Mouse (Mus musculus): ENCODE measurements around the gene Slc43a2.

Slc43a2 gene

GRCm38 (mm10) chr11:75605318-75605717, 73.8 kb downstream of the Slc43a2 start:
- DNase-seq (ENCODE audit: low spot score in 2 of 2) = no peak

- DNase-seq (ENCODE audit: low spot score in 2 of 2) = no peak
These were observed 77.3 kb downstream of the Slc43a2 start for GRCm38 (mm10) chr11:75608776-75609175.

DNA sequence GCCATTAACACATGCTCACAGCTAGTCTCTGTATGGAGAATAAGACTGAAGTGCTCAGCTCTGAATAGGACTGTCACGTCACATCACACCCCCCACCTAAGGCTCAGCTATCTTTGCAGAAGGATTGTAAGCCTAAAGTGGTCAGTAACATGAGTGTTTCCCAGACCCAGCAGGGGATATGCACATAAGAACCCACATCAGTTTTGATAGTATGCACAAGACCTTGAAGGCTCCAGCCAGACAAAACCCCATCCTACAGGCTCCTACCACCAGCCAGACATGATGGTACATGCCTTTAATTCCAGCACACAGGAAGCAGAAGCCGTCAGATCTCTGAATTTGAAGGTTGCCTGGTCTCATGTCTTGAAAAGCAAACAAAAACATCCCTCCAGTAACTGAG, 78.5 kb downstream of the Slc43a2 start:
- no peak for DNase-seq (ENCODE audit: low spot score in 2 of 2)

DNA sequence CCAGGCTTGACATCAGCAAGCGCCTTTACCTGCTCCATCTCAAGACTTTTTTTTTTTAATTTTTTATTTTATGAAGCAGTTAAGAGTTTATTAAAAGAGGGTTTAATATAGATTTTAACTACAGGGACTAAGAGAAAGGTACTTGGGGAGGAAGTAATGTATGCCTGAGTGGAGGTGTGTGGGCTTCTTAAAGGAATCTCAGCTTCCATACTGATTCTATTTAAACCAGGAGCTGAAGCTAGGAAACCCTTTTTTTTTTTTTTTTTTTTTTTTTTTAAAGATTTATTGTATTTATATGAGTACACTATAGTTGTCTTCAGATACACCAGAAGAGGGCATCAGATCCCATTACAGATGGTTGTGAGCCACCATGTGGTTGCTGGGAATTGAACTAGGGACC, 83.3 kb downstream of the Slc43a2 start:
- DNase-seq (ENCODE audit: low spot score in 2 of 2) = no peak

GRCm38 (mm10) chr11:75615556-75615955, 84.1 kb downstream of the Slc43a2 start:
- DNase-seq (ENCODE audit: low spot score in 2 of 2) = no peak

DNA sequence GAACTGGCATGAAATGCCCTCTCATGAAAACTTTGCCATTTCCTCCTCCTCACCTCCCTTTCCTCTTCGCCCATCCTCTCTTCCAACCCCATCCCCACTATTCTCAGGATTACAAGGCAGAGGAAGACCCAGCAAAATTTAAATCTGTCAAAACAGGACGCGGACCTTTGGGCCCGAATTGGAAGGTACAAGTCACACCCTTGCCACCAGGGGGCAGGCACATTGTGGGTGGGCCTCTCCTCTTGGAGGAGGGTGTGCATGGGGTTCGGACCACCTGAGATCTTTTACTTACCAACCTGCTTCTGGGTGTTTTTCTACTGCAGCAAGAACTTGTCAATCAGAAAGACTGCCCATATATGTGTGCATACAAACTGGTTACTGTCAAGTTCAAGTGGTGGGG, 87.6 kb downstream of the Slc43a2 start:
- DNase-seq (ENCODE audit: low spot score in 2 of 2) = no peak

DNA sequence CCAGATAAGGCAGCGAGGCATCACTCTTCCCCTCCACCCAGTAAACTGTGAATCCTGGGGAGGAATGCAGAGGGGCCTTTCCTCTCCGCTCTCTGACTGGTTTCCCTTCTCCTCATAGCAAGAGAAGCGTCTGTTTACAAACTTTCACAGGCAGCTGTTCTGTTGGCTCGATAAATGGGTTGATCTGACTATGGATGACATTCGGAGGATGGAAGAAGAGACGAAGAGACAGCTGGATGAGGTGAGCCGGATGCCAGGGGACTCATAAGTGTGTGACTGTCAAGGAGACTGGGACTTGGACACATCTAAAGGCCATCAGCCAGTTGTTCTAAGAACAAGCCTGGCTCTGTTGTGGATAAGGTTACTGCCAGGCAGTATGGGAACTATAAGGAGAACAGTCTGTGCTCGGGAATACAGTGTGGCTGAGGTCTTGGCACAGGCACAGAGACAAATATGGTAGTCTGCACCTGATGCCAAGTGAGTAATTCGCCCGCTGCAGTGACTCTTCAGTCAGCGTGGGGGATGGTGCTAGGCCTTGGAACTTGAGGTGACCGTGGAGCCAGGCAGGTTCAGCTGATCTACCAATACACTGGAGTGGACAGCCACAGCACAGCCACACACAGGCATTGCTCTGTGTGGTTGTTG, 88.8 kb downstream of the Slc43a2 start:
- no peak for DNase-seq (ENCODE audit: low spot score in 2 of 2)

DNA sequence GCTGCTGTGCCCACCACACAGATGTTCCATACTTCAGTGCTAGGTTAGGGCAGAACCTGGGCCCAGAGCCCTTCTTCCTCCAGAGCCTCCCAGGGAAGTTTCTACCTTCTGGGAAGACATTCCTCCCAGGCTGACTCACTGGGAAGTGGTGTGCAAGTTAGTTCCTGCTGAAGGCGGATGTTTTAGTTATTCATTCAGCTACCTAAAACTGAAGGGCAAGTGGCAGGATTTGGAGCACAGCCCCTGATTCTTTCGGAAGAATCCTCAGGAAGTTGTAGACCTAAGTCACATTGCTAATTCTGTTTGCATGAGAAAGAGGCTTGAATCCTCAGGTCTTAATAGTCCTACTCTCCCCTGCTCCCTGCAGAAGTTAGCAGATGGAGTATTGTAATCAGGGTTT, 89.9 kb downstream of the Slc43a2 start:
- DNase-seq (ENCODE audit: low spot score in 2 of 2) = no peak

GRCm38 (mm10) chr11:75622588-75623329, 91.3 kb downstream of the Slc43a2 start:
- DNase-seq (ENCODE audit: low spot score in 2 of 2) = no peak

DNA sequence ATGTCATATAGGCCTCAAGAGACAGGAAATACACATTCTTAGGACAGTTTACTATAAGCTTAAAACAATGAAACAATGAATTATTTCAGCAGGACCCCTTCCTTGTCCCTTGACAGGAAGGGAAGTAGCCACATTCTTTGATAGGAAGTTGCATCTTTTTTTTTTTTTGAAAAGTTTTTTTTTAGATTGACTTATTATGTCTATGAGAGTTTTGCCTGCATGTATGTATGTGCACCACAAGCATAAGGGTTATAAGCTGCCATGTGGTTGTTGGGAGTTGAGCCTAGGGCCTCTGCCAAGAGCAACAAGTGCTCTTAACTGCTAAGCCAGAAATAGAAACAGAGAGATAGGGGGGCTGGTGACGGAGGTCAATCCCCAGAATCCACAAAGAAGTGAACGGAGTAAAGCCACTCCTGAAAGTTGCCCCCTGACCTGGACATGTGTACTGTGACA, 92.6 kb downstream of the Slc43a2 start:
- no peak for DNase-seq (ENCODE audit: low spot score in 2 of 2)

DNA sequence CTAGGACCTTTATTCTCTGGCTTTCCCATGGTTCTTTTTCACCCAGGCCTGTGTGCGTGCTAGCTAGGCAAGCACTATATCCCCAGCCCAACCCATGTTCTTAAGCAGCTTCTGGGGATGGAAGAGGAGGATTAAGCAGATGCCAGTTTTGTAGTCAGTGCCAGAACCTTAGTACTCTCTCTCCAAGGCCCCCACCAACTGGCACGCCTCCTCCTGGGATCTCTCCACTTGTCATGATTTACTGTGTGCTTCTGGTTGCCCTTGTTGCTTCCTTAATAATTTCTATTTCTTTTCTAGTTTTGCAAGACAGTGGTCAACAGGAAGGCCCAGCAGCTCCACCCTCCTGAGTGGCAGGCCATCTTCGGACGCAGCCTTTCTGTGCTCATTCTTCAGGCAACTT, 94.3 kb downstream of the Slc43a2 start:
- no peak for DNase-seq (ENCODE audit: low spot score in 2 of 2)

Measured in frontal cortex, postnatal 14 days (tissue).